Mouse (Mus musculus): ENCODE data around the gene Nuak1. TPM values are rescaled to one million over a fixed set of nuclear protein-coding genes. Genes with fewer than 3 reads are reported as not detected.

Nuak1 gene
- polyA plus RNA-seq, 2 experiments: 3.3 to 19.6 TPM

DNA sequence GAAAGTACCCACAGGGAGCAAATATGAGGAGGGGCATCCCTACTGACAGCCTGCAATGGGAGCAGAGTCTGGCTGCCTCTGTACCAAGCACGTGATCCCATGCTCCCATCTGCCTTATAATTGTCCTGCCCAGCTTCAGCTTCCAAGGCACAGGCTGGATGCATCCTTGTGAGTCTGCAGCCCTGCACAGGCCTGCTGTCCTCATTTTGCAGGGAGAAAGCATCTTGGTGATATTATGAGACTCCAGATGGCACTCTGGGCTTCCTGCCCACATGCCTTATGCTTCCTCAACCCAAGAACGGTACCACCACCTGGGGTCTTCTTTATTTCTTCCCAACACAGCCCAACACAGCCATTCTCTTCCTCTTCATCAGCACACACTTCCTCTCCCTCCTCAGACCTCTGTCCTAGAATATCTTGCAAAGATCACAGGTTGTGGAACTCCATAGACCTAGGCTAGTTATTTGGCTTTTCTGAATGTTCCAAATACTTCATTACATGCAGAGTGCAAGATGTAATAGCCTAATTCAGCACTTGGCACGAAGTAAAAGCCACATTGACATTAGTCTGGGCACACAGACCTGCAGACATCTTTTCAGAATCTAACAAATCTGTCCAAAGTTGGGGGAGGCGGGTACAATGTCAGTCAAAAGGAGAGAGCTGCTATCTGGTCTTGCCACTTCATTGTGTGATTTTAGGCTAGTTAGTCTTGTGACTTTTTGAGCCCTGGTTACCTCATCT, 82.2 kb downstream of the Nuak1 start:
- 53% methylated on average over 4 of the region's 4 CpGs for WGBS
- DNase-seq (ENCODE audit: low spot score): no peak
- no peak overlapping the region for H3K9ac ChIP-seq (ENCODE audit: low read depth, low read length, severe bottlenecking)

DNA sequence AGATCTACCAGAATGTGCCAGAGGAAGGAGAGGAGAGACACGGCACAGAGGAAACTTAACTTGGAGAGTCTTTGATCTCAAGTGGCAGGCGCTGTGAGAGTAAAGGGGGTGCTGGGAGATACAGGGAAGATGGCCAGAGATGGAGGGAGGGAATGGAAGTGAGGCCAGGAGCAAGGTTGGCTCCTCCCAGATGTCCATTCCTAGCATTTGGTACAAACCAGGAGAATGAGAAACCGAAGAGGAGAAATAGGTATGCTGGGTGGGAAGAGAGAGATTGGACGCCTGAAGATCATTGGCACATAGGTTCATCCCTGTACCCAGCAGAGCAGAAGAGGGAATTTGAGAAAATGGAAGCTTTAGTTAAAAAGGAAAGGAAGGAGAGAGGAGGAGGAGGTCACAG, 82.8 kb downstream of the Nuak1 start:
- no peak overlapping the region for H3K9ac ChIP-seq (ENCODE audit: low read depth, low read length, severe bottlenecking)
- H3K27ac ChIP-seq (replicated peaks; ENCODE audit: low read depth, low read length): no peak overlapping the region
- no peak for DNase-seq (ENCODE audit: low spot score)
- no peaks in the 10 kb centered on the region for H3K27me3 ChIP-seq (ENCODE audit: control insufficient read depth, insufficient read depth, low read length)
- H3K4me3 ChIP-seq (replicated peaks; ENCODE audit: low read length): no peak overlapping the region
- no peak overlapping the region for H3K4me2 ChIP-seq (replicated peaks; ENCODE audit: low read depth, low read length, severe bottlenecking)
- no peaks in the 10 kb centered on the region for H3K9me3 ChIP-seq (ENCODE audit: control insufficient read depth, low read length)
- WGBS: 78% methylated on average over 4 of the region's 4 CpGs
- no peak for ATAC-seq (ENCODE audit: low FRiP score, low read depth)
- TF ChIP-seq POLR2A (IDR thresholded peaks at IDR 0.05; ENCODE audit: borderline replicate concordance, extremely low read depth, insufficient read depth, insufficient read length): no peak
- H3K36me3 ChIP-seq (ENCODE audit: control insufficient read depth, insufficient read depth, low read length): no peaks in the 10 kb centered on the region
- H3K4me1 ChIP-seq (ENCODE audit: control insufficient read depth, insufficient read depth, low read length): no peaks in the 10 kb centered on the region

More for the DNA sequence above, 82.2 kb downstream of the Nuak1 start:
- no peak for TF ChIP-seq POLR2A (IDR thresholded peaks at IDR 0.05; ENCODE audit: borderline replicate concordance, extremely low read depth, insufficient read depth, insufficient read length)
- no peak overlapping the region for H3K4me2 ChIP-seq (replicated peaks; ENCODE audit: low read depth, low read length, severe bottlenecking)
- no peak overlapping the region for H3K4me3 ChIP-seq (replicated peaks; ENCODE audit: low read length)
- H3K27me3 ChIP-seq (ENCODE audit: control insufficient read depth, insufficient read depth, low read length): no peaks in the 10 kb centered on the region
- ATAC-seq (ENCODE audit: low FRiP score, low read depth): no peak
- H3K9me3 ChIP-seq (ENCODE audit: control insufficient read depth, low read length): no peaks in the 10 kb centered on the region
- no peak overlapping the region for H3K27ac ChIP-seq (replicated peaks; ENCODE audit: low read depth, low read length)
- H3K36me3 ChIP-seq (ENCODE audit: control insufficient read depth, insufficient read depth, low read length): no peaks in the 10 kb centered on the region
- no peaks in the 10 kb centered on the region for H3K4me1 ChIP-seq (ENCODE audit: control insufficient read depth, insufficient read depth, low read length)

DNA sequence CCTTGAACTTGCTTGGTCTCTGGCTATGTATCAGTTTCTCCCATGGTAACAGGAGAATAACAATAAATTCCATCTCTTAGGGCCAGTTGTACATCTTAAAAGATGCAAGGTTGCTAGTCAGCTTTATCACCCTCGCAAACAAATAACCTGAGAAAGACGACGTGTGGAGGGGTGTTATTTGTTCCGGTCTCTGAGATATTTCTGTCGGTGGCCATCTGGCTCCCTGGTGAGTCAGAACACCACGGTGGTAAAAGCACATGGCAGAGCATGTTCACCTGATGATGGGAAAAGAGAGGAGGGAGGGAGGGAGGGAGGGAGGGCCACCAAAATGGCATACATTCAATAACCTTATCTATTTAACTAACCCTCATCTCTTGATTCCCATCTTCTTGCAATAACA, 86.1 kb downstream of the Nuak1 start:
- Histone ChIP-seq H3K4me1 (ENCODE audit: control insufficient read depth, insufficient read depth, low read length) (no peaks in the 10 kb centered on the region), H3K27ac (replicated peaks; ENCODE audit: low read depth, low read length) (no peak overlapping the region), H3K27me3 (ENCODE audit: control insufficient read depth, insufficient read depth, low read length) (no peaks in the 10 kb centered on the region), H3K9ac (ENCODE audit: low read depth, low read length, severe bottlenecking) (no peak overlapping the region), H3K4me3 (replicated peaks; ENCODE audit: low read length) (no peak overlapping the region), H3K9me3 (ENCODE audit: control insufficient read depth, low read length) (no peaks in the 10 kb centered on the region), H3K4me2 (replicated peaks; ENCODE audit: low read depth, low read length, severe bottlenecking) (no peak overlapping the region), H3K36me3 (ENCODE audit: control insufficient read depth, insufficient read depth, low read length) (no peaks in the 10 kb centered on the region)
- ATAC-seq (ENCODE audit: low FRiP score, low read depth): no peak
- TF ChIP-seq POLR2A (IDR thresholded peaks at IDR 0.05; ENCODE audit: borderline replicate concordance, extremely low read depth, insufficient read depth, insufficient read length): no peak
- no peak for DNase-seq (ENCODE audit: low spot score)
- 50% methylated on average over 6 of the region's 6 CpGs for WGBS

DNA sequence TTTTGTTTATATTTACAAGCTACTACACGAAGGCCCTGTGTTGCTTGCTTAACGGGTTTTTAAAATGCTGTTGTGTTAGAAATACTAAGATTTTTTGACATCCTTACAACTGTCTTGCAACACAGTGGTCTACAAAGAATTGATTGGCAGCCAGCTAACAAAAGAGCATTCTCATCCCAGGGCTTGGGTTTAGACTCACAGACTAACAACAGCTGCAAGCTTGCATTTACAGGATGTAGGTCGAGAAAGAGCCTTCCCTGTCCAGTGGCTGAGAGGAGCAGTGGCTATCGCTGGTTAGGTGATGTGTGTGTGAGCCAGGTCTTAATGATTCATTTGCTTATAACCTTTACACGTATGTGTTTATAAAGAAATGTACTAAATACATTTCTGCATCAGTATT, 94.7 kb downstream of the Nuak1 start:
- Histone ChIP-seq H3K4me3 (replicated peaks; ENCODE audit: low read length) (no peak overlapping the region), H3K4me1 (ENCODE audit: control insufficient read depth, insufficient read depth, low read length) (0 out of 2 replicates have a peak, but pooled peaks cover 4% of the 10 kb centered on the region), H3K4me2 (replicated peaks; ENCODE audit: low read depth, low read length, severe bottlenecking) (no peak overlapping the region), H3K9ac (ENCODE audit: low read depth, low read length, severe bottlenecking) (no peak overlapping the region), H3K27ac (replicated peaks; ENCODE audit: low read depth, low read length) (no peak overlapping the region), H3K36me3 (ENCODE audit: control insufficient read depth, insufficient read depth, low read length) (no peaks in the 10 kb centered on the region), H3K9me3 (ENCODE audit: control insufficient read depth, low read length) (no peaks in the 10 kb centered on the region), H3K27me3 (ENCODE audit: control insufficient read depth, insufficient read depth, low read length) (no peaks in the 10 kb centered on the region)
- ATAC-seq (ENCODE audit: low FRiP score, low read depth): no peak
- no peak for DNase-seq (ENCODE audit: low spot score)
- 72% methylated on average over 5 of the region's 5 CpGs for WGBS
- TF ChIP-seq POLR2A (IDR thresholded peaks at IDR 0.05; ENCODE audit: borderline replicate concordance, extremely low read depth, insufficient read depth, insufficient read length): no peak

DNA sequence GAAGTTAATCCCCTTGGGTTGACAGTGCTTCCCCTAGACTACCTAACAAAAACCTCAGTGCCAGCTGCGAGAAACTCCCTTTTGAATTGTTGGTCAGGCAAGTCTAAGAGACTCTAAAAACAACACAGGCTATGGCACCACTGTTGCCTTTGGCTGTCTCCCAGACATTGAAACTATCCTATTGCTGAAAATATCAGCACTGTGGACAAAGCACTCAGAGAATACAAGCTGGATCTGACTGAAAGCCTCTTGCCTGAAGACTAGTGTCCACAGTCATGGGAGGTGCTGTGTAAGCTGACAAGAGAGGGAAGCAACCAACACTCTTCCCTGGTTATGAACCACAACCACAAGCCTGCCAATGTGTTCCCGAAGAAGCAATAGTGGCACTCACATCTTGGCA, 96.9 kb downstream of the Nuak1 start:
- no peaks in the 10 kb centered on the region for H3K36me3 ChIP-seq (ENCODE audit: control insufficient read depth, insufficient read depth, low read length)
- 88% methylated on average over 2 of the region's 2 CpGs for whole genome bisulfite sequencing
- H3K27me3 ChIP-seq (ENCODE audit: control insufficient read depth, insufficient read depth, low read length): no peaks in the 10 kb centered on the region
- no peak overlapping the region for H3K4me2 ChIP-seq (replicated peaks; ENCODE audit: low read depth, low read length, severe bottlenecking)
- H3K4me3 ChIP-seq (replicated peaks; ENCODE audit: low read length): no peak overlapping the region
- no peak for DNase-seq (ENCODE audit: low spot score)
- no peak for TF ChIP-seq POLR2A (IDR thresholded peaks at IDR 0.05; ENCODE audit: borderline replicate concordance, extremely low read depth, insufficient read depth, insufficient read length)
- no peak for ATAC-seq (ENCODE audit: low FRiP score, low read depth)
- H3K9ac ChIP-seq (ENCODE audit: low read depth, low read length, severe bottlenecking): no peak overlapping the region
- no peaks in the 10 kb centered on the region for H3K9me3 ChIP-seq (ENCODE audit: control insufficient read depth, low read length)
- H3K4me1 ChIP-seq (ENCODE audit: control insufficient read depth, insufficient read depth, low read length): 0 out of 2 replicates have a peak, but pooled peaks cover 4% of the 10 kb centered on the region
- no peak overlapping the region for H3K27ac ChIP-seq (replicated peaks; ENCODE audit: low read depth, low read length)

Measured in limb, embryonic 14.5 days (tissue).